Mouse (Mus musculus): ENCODE measurements around the gene Rab3il1.

- no peak for TF ChIP-seq EP300 (IDR thresholded peaks at IDR 0.05)
- TF ChIP-seq CTCF (IDR thresholded peaks at IDR 0.05): no peak
Measured at GRCm38 (mm10) chr19:10064173-10065012, 62.9 kb downstream of the Rab3il1 start.

Data from lung, postnatal 0 days (tissue).